14 mouse cellular contexts compared by ENCODE assay signal in the genomic region with DNA sequence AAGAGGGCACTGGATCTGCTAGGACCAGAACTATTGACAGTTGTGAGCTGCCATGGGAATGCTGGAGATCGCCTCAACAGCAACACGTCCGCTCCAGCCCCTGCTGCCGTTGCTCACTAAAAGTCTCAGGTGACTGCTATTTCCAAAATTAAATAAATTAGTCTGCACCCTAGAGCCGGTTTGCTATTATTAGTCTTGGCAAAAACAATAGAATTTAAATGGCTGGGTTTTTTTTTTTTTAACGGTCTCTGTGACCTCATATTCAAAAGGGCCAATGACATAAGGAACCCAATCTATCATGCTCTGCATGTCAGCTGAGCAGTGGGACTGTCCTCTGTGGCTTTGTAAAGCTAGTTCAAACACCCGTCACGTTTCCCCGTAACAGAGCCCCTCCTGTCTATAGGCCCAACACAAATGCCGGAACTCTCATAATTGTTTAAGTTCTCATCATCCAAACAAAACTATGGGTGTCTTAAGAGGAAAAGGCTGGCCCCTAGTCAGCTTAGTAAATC. TPM values are rescaled to one million over a fixed set of nuclear protein-coding genes. Genes with fewer than 3 reads are reported as not detected.
DNase-seq lines count a peak whose midpoint lies in the region; ATAC-seq and TF ChIP-seq lines count a peak whose summit lies in the region.
"Had no signal": no experiment of that assay in that cellular context is flagged by ENCODE, and none has a peak within 500 bp of the region (broad histone marks: within the 10 kb centered on the region; RNA-seq: fewer than 3 reads in every experiment).

No protein-coding gene starts in this region.

- H3K27ac ChIP-seq in liver, adult 2 months (replicated peaks; ENCODE audit: insufficient read depth, low read depth, low read length), result peak overlapping the region; percentile 90
- H3K27ac ChIP-seq in liver, embryonic 11.5 days (ENCODE audit: low read depth, low read length), result no peak overlapping the region
- H3K27ac ChIP-seq: neural tube, embryonic 12.5 days had no signal

- H3K79me2 ChIP-seq in liver, adult 2 months (ENCODE audit: control insufficient read depth, insufficient read depth, low read length), result peaks cover 24% of the 10 kb centered on the region

- H3K9ac ChIP-seq in liver, adult 2 months (ENCODE audit: low read depth, low read length), result peak overlapping the region; percentile 66
- no peak overlapping the region for H3K9ac ChIP-seq in liver, embryonic 11.5 days (ENCODE audit: low read depth, low read length)
- H3K9ac ChIP-seq: neural tube, embryonic 12.5 days had no signal

- no peaks in the 10 kb centered on the region for H3K27me3 ChIP-seq in liver, adult 2 months (ENCODE audit: control insufficient read depth, insufficient read depth, low read length)
- H3K27me3 ChIP-seq in liver, embryonic 11.5 days (replicated peaks; ENCODE audit: control insufficient read depth, insufficient read depth, low read length), result no peaks in the 10 kb centered on the region
- H3K27me3 ChIP-seq: neural tube, embryonic 12.5 days; Patski had no signal

- TF ChIP-seq POLR2A in liver, adult 2 months (IDR thresholded peaks at IDR 0.05; ENCODE audit: extremely low read depth, insufficient read depth, low read length), result 0 out of 2 replicates have a peak, but pooled peaks have one; percentile 10

- no peak for ATAC-seq in liver, embryonic 11.5 days (replicated peaks; ENCODE audit: low FRiP score)

- DNase-seq in cerebellum, adult 9-10 months, result peak; percentile 13
- no peak for DNase-seq in cerebellum, adult 11 months
- peak; percentile 76 for DNase-seq in liver, adult 2 months (ENCODE audit: extremely low read depth, low read depth, low spot score)
- DNase-seq in liver, embryonic 11.5 days (ENCODE audit: low spot score), result no peak
- peak; percentile 54 for DNase-seq in kidney, adult 18-20 months
- peak; percentile 45 to 70 for DNase-seq in kidney, postnatal 25 days
- no peak for DNase-seq in left cerebral cortex, postnatal 4 days
- no peak for DNase-seq in left cerebral cortex, postnatal 25 days (ENCODE audit: low spot score in 2 of 2)
- DNase-seq: cerebellum, adult 8-10 months; gastrocnemius, postnatal 25 days; layer of hippocampus, adult 9-11 months; thymus, postnatal 25 days had no signal

- H3K4me2 ChIP-seq in liver, embryonic 11.5 days, result no peak overlapping the region

- no peak for TF ChIP-seq CTCF in liver, adult 2 months (IDR thresholded peaks at IDR 0.05; ENCODE audit: low read depth, low read length)

- H3K4me1 ChIP-seq in liver, adult 2 months (ENCODE audit: control insufficient read depth, insufficient read depth, low read length), result peaks cover 19% of the 10 kb centered on the region
- H3K4me1 ChIP-seq in liver, embryonic 11.5 days (replicated peaks; ENCODE audit: control insufficient read depth, insufficient read depth, low read length), result peaks cover 16% of the 10 kb centered on the region

- H3K36me3 ChIP-seq in liver, adult 2 months (ENCODE audit: control insufficient read depth, insufficient read depth, low read length), result peaks cover 2% of the 10 kb centered on the region; the same call in 1 of the 2 replicates
- peaks cover 3% of the 10 kb centered on the region; the same call in 1 of the 2 replicates for H3K36me3 ChIP-seq in liver, embryonic 11.5 days (ENCODE audit: control insufficient read depth, insufficient read depth, low read length)
- H3K36me3 ChIP-seq: neural tube, embryonic 12.5 days had no signal

- intact Hi-C loops in left cerebral cortex, postnatal 4 days (cut with DNase I), result no loop called here
- intact Hi-C loops in left cerebral cortex, postnatal 25 days (cut with DNase I), result no loop called here

- 22% methylated on average over 10 of the region's 10 CpGs for WGBS in liver, adult 2 months
- WGBS in liver, embryonic 11.5 days, result 70% methylated on average over 10 of the region's 10 CpGs

- H3K4me3 ChIP-seq in liver, adult 2 months (ENCODE audit: insufficient read depth, low read depth, low read length), result peak overlapping the region; percentile 46
- no peak overlapping the region for H3K4me3 ChIP-seq in liver, embryonic 11.5 days (ENCODE audit: low read depth, low read length)
- H3K4me3 ChIP-seq: neural tube, embryonic 12.5 days had no signal

- H3K9me3 ChIP-seq in liver, embryonic 11.5 days (ENCODE audit: control insufficient read depth, low read length), result no peaks in the 10 kb centered on the region
- H3K9me3 ChIP-seq: neural tube, embryonic 12.5 days had no signal

RNA-seq across cellular contexts. Expression of a gene that starts 5.5 kb away (rescaled TPM):
- total RNA-seq in liver, adult 2 months (2014; rRNA removed), result 16.1 and 20.3 TPM in 2 replicates
- polyA plus RNA-seq in liver, adult 2 months (2012; rRNA removed), result 35.4 and 36.0 TPM in 2 replicates
- polyA plus RNA-seq in liver, embryonic 11.5 days (2014; fragmentation: Nextera tagmentation; extraction: Ambion mirVana), result 18.7 and 22.8 TPM in 2 replicates
- 100 to 1,000 TPM; 224 to 244 TPM for total RNA-seq in left cerebral cortex, postnatal 4 days (2021)
- 100 to 1,000 TPM; 112 to 119 TPM for total RNA-seq in left cerebral cortex, postnatal 25 days (2021)

RNA-seq across cellular contexts. Expression of a gene that starts 9.4 kb away (rescaled TPM):
- total RNA-seq in liver, adult 2 months (2014; rRNA removed), result 4.0 and 4.7 TPM in 2 replicates
- 3.2 TPM in 2 replicates for polyA plus RNA-seq in liver, adult 2 months (2012; rRNA removed)
- 1.9 and 2.7 TPM in 2 replicates for polyA plus RNA-seq in liver, embryonic 11.5 days (2014; fragmentation: Nextera tagmentation; extraction: Ambion mirVana)
- total RNA-seq in left cerebral cortex, postnatal 4 days (2021), result 10 to 100 TPM; 19.4 to 19.8 TPM
- total RNA-seq in left cerebral cortex, postnatal 25 days (2021), result 10 to 100 TPM; 33.3 to 37.3 TPM

RNA-seq across cellular contexts. Expression of a gene that starts 34.6 kb away (rescaled TPM):
- total RNA-seq in liver, adult 2 months (2014; rRNA removed), result 34.0 and 34.5 TPM in 2 replicates
- polyA plus RNA-seq in liver, adult 2 months (2012; rRNA removed), result 26.9 and 27.3 TPM in 2 replicates
- 37.9 and 38.0 TPM in 2 replicates for polyA plus RNA-seq in liver, embryonic 11.5 days (2014; fragmentation: Nextera tagmentation; extraction: Ambion mirVana)
- total RNA-seq in left cerebral cortex, postnatal 4 days (2021), result 10 to 100 TPM; 23.1 to 25.5 TPM
- total RNA-seq in left cerebral cortex, postnatal 25 days (2021), result 10 to 100 TPM; 28.3 to 30.0 TPM

Comparison
In these comparisons a context has a peak if more than half of its experiments do, and no peak if none do; other contexts are left out.
1. DNase-seq: peak in cerebellum, adult 9-10 months (single experiment), liver, adult 2 months (single experiment), kidney, adult 18-20 months (single experiment) and kidney, postnatal 25 days (2 of 2); none in cerebellum, adult 11 months (single experiment), liver, embryonic 11.5 days (single experiment), left cerebral cortex, postnatal 4 days (single experiment) and left cerebral cortex, postnatal 25 days (0 of 2).